Mouse (Mus musculus) 416B (cell line): Measurements from ENCODE around the gene Psmb9.

Experiments
- DNase-seq: peaks from one replicate; pipeline ENCODE4 v3.0.0; 2011; ENCODE audit warnings: low read depth

Psmb9 gene

DNA sequence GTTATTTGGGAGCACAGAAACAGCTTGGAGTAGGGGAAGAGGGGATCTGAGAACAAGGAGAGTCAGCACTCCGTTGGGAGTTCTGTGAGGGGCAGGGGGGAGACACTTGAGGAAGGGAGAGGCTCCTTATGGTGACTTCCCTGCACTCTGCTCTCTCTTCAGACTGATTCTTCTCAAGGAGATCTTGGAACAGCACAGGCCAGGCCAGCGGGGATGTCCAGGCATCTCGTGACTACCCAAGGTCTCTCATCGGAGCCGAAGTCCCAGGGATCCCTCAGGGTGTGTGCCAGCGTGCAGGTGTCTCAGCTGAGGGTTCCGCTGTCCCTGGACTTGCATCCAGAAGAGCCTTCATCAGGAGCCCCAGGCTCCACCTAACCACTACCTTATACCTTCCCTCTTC, 48.9 kb downstream of the Psmb9 start:
- DNase-seq = no peak

DNA sequence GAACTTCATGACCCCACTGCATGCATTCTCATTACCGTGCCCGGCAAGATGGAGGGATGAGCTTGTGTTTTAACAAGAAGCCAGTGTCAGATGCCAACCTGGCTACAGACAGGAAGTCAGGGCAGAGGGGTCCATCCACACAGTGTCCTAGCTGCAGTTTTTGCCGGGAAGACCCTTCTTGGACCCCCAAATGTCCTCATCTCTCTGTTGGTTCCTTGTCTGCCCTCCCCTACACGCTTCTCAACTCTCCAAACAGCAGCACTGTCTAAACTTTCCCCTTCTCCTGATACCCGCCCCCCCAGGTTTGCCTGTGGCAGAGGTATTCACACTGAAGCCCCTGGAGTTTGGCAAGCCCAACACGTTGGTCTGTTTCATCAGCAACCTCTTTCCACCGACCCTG, 50.0 kb downstream of the Psmb9 start:
- no peak for DNase-seq

DNA sequence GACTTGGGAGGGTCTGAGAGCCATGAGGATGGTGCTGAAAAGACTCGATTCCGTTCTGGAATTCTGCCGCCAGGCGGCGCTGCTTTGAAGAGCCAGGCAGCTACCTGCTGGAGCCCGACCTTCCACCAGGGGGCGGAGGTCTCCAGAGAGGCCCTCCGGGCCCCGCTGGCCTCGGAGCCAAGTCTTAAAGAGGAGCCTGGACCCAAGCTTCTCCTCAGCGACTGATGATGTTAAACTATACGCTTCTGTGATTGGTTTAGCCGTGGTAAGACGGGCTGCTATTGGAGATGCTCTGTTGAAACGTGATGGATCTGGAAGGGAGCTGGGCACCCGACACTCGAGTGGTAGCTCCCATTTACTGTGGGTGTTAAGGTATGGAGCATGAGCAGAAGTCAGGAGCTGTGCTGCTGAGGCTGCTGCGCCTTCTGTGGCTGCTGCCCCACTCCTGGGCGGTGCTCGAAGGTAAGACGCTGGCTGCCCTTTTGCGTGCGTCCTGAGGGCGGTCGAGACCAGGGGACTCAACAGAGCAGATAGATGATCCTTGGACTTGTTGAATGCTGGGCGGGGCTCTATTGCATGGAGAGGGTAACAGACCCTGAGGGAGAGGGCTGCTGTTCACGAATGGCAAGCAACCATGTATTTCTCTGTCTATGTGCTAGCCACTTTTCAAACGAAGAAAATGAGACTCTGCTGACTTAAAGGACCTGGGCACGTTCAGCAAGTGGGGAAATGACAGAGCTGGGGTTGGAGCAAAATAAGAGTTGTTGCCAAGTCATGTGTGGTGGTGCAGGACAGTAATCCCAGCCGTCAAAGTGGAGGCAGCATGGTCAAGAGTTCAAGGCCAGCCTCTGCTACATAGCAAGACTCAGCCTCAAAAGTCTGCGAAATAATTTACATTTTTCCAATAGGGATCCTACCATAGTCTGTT, 52.0 kb downstream of the Psmb9 start:
- peak; percentile 100 for DNase-seq

DNA sequence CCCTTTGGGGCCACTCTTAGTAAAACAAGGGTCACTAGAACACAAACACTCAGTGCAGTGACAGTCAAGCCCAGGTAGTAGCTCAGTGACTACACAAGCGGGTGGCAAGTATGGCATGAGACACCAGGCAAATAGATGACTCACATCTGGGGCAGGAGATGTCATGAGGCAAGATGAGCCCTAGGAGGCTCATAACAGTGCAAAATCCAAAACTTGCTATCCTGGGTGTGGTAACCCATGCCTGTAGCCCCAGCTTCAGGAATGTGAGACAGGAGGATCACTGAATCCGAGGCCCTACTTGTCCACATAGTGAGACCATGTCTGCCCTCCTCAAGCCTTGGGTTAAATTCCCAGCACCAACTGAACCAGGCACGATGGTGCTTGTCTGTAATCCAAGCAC, 53.1 kb downstream of the Psmb9 start:
- peak; percentile 62 for DNase-seq

DNA sequence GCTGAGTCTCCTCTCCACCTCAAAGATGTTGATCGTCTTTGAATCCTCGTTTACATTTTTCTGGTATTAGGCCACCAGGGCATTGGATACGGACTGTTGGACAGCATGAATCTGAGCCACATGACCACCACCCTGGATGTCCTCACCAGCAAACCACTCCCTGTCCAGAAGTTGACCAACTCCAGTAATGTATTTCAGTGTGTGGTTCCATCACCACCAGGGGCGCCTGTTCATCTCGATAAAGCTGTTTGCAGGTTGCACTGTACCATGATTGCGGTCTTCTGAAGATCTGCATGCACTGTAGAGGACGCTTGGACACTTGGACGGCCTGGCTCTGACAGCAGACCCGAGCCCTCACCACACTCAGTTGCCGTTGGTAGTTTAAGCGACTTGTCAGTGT, 54.3 kb downstream of the Psmb9 start:
- peak; percentile 62 for DNase-seq
